Mouse (Mus musculus): ENCODE data around the gene Pgghg. TPM values are rescaled to one million over a fixed set of nuclear protein-coding genes. Genes with fewer than 3 reads are reported as not detected.

Pgghg gene
- total RNA-seq, 2 experiments from 2014 or later: 4.5 to 4.7 TPM

GRCm38 (mm10) chr7:140927181-140927580, 14.0 kb upstream of the Pgghg start:
- intact Hi-C loops (cut with DNase I): no loop called here
- Histone ChIP-seq H3K4me3 (no peak overlapping the region), H3K27ac (no peak overlapping the region)
- TF ChIP-seq CTCF (IDR thresholded peaks at IDR 0.05): no peak
- DNase-seq (ENCODE audit: extremely low spot score in 1 of 2, low spot score in 2 of 2): no peak

GRCm38 (mm10) chr7:140938436-140938835, 2.8 kb upstream of the Pgghg start:
- DNase-seq (ENCODE audit: extremely low spot score in 1 of 2, low spot score in 2 of 2): no peak
- TF ChIP-seq CTCF (IDR thresholded peaks at IDR 0.05): no peak; the same call in 1 of the 2 replicates
- H3K4me3 ChIP-seq: no peak overlapping the region
- H3K27ac ChIP-seq: no peak overlapping the region
- intact Hi-C loops (cut with DNase I): no loop called here

- intact Hi-C loops (cut with DNase I): no loop called here
- no peak for DNase-seq (ENCODE audit: extremely low spot score in 1 of 2, low spot score in 2 of 2)
- Histone ChIP-seq H3K27ac (no peak overlapping the region), H3K4me3 (no peak overlapping the region)
- TF ChIP-seq CTCF (IDR thresholded peaks at IDR 0.05): no peak
Observed at GRCm38 (mm10) chr7:140938896-140939295, 2.3 kb upstream of the Pgghg start.

GRCm38 (mm10) chr7:140939669-140940171, 1.5 kb upstream of the Pgghg start:
- H3K27ac ChIP-seq: no peak overlapping the region
- no peak overlapping the region for H3K4me3 ChIP-seq
- no peak for DNase-seq (ENCODE audit: extremely low spot score in 1 of 2, low spot score in 2 of 2)
- intact Hi-C loops (cut with DNase I): no loop called here
- no peak for TF ChIP-seq CTCF (IDR thresholded peaks at IDR 0.05)

- intact Hi-C loops (cut with DNase I): no loop called here
Observed at GRCm38 (mm10) chr7:140942341-140942740, 1.1 kb downstream of the Pgghg start.

GRCm38 (mm10) chr7:140942811-140943210, 1.6 kb downstream of the Pgghg start:
- intact Hi-C loops (cut with DNase I): no loop called here
- TF ChIP-seq CTCF (IDR thresholded peaks at IDR 0.05): no peak
- Histone ChIP-seq H3K4me3 (no peak overlapping the region), H3K27ac (no peak overlapping the region)
- DNase-seq (ENCODE audit: extremely low spot score in 1 of 2, low spot score in 2 of 2): no peak

More at GRCm38 (mm10) chr7:140942341-140942740, 1.1 kb downstream of the Pgghg start:
- TF ChIP-seq CTCF (IDR thresholded peaks at IDR 0.05): no peak
- no peak for DNase-seq (ENCODE audit: extremely low spot score in 1 of 2, low spot score in 2 of 2)
- H3K27ac ChIP-seq: peak overlapping the region; percentile 84
- peak overlapping the region; percentile 51 for H3K4me3 ChIP-seq

GRCm38 (mm10) chr7:140943356-140943755, 2.2 kb downstream of the Pgghg start:
- H3K27ac ChIP-seq: no peak overlapping the region
- no peak for TF ChIP-seq CTCF (IDR thresholded peaks at IDR 0.05)
- no peak overlapping the region for H3K4me3 ChIP-seq
- DNase-seq (ENCODE audit: extremely low spot score in 1 of 2, low spot score in 2 of 2): no peak
- intact Hi-C loops (cut with DNase I): no loop called here

GRCm38 (mm10) chr7:140944236-140944635, 3.0 kb downstream of the Pgghg start:
- no peak overlapping the region for H3K4me3 ChIP-seq
- TF ChIP-seq CTCF (IDR thresholded peaks at IDR 0.05): no peak
- no peak for DNase-seq (ENCODE audit: extremely low spot score in 1 of 2, low spot score in 2 of 2)
- intact Hi-C loops (cut with DNase I): no loop called here
- no peak overlapping the region for H3K27ac ChIP-seq

- DNase-seq (ENCODE audit: extremely low spot score in 1 of 2, low spot score in 2 of 2): no peak
- Histone ChIP-seq H3K4me3 (no peak overlapping the region), H3K27ac (no peak overlapping the region)
- no peak for TF ChIP-seq CTCF (IDR thresholded peaks at IDR 0.05)
- intact Hi-C loops (cut with DNase I): no loop called here
Observed at GRCm38 (mm10) chr7:140945247-140945646, 4.1 kb downstream of the Pgghg start.

GRCm38 (mm10) chr7:140946311-140946710, 5.1 kb downstream of the Pgghg start:
- Histone ChIP-seq H3K27ac (no peak overlapping the region), H3K4me3 (no peak overlapping the region)
- DNase-seq (ENCODE audit: extremely low spot score in 1 of 2, low spot score in 2 of 2): no peak
- intact Hi-C loops (cut with DNase I): no loop called here
- TF ChIP-seq CTCF (IDR thresholded peaks at IDR 0.05): no peak

GRCm38 (mm10) chr7:140946980-140947379, 5.8 kb downstream of the Pgghg start:
- Histone ChIP-seq H3K27ac (no peak overlapping the region), H3K4me3 (no peak overlapping the region)
- intact Hi-C loops (cut with DNase I): no loop called here
- no peak for TF ChIP-seq CTCF (IDR thresholded peaks at IDR 0.05)
- no peak for DNase-seq (ENCODE audit: extremely low spot score in 1 of 2, low spot score in 2 of 2)

- Histone ChIP-seq H3K4me3 (no peak overlapping the region), H3K27ac (no peak overlapping the region)
- no peak for TF ChIP-seq CTCF (IDR thresholded peaks at IDR 0.05)
- intact Hi-C loops (cut with DNase I): no loop called here
- DNase-seq (ENCODE audit: extremely low spot score in 1 of 2, low spot score in 2 of 2): no peak
Observed at GRCm38 (mm10) chr7:140948161-140948560, 7.0 kb downstream of the Pgghg start.

GRCm38 (mm10) chr7:140949255-140949654, 8.1 kb downstream of the Pgghg start:
- intact Hi-C loops (cut with DNase I): no loop called here
- Histone ChIP-seq H3K4me3 (no peak overlapping the region), H3K27ac (no peak overlapping the region)
- no peak for TF ChIP-seq CTCF (IDR thresholded peaks at IDR 0.05)
- no peak for DNase-seq (ENCODE audit: extremely low spot score in 1 of 2, low spot score in 2 of 2)

All from left cerebral cortex, adult 2 months (tissue).